Mouse (Mus musculus) liver, adult 2 months (tissue): ENCODE data around the gene Pyroxd2.

Source experiments
- CTCF ChIP-seq: fragments of 200-500 bp; IDR thresholded peaks from 2 replicates; pipeline ENCODE4 v1.5.1; 2011; ENCODE audit warnings: low read depth, low read length, control low read depth
- POLR2A ChIP-seq: fragments of 200-500 bp; IDR thresholded peaks from 2 replicates; pipeline ENCODE4 v1.6.1; 2011; ENCODE audit warnings: low read length, control low read depth; ENCODE audit not compliant: insufficient read depth; ENCODE audit errors: extremely low read depth

- TF ChIP-seq POLR2A (no peak), CTCF (no peak)
Observed at GRCm38 (mm10) chr19:42676931-42677330, 75.6 kb downstream of the Pyroxd2 start.
